Mouse (Mus musculus) CH12.LX (cell line): ENCODE measurements around the gene Xylt1. TPM values are rescaled to one million over a fixed set of nuclear protein-coding genes. Genes with fewer than 3 reads are reported as not detected.

Experiments used
- DNase-seq: peaks from one replicate; pipeline ENCODE4 v3.0.0-alpha.2; 2013; ENCODE audit errors: extremely low read depth
- H3K27ac ChIP-seq: 2 replicates; pipeline ENCODE4 v1.5.1; 2012; ENCODE audit warnings: low read depth, mild to moderate bottlenecking, control low read depth, moderate library complexity; ENCODE audit not compliant: insufficient read depth
- H3K27me3 ChIP-seq: replicated peaks from 2 replicates; pipeline ENCODE3; 2012; ENCODE audit warnings: inconsistent platforms
- H3K36me3 ChIP-seq, 2 experiments: replicated peaks in 1 of 2; 2 replicates each; pipeline versions ENCODE3 to v1.6.1; 2012; ENCODE audit warnings: inconsistent platforms in 1 of 2, low read length in 1 of 2, mild to moderate bottlenecking in 1 of 2, mixed read lengths in 1 of 2, moderate library complexity in 1 of 2; ENCODE audit not compliant: control insufficient read depth in 1 of 2, insufficient read depth in 1 of 2
- H3K4me1 ChIP-seq, 2 experiments: 2 replicates each; pipeline ENCODE4 v1.6.1; 2012; ENCODE audit warnings: inconsistent platforms in 1 of 2, moderate library complexity in 1 of 2; ENCODE audit not compliant: insufficient read depth in 2 of 2, control insufficient read depth in 1 of 2
- H3K4me2 ChIP-seq: 2 replicates; pipeline ENCODE4 v1.6.1; 2012; ENCODE audit warnings: low read depth, mild to moderate bottlenecking, control low read depth; ENCODE audit not compliant: poor library complexity, insufficient read depth, severe bottlenecking
- H3K4me3 ChIP-seq, 3 experiments: fragments of 150-350 bp in 1 of 3; sonication (generic) in 1 of 3; replicated peaks in 1 of 3; 2 replicates each; pipeline versions ENCODE3 to v1.5.1; 2011 to 2012; ENCODE audit warnings: low read depth in 2 of 3, low read length in 2 of 3, mild to moderate bottlenecking in 2 of 3, moderate library complexity in 2 of 3, control low read depth in 1 of 3, improper control_type of control experiment in 1 of 3, inconsistent platforms in 1 of 3, mixed read lengths in 1 of 3; ENCODE audit not compliant: poor library complexity in 1 of 3
- H3K79me2 ChIP-seq: replicated peaks from 2 replicates; pipeline ENCODE4 v1.6.1; 2012; ENCODE audit warnings: mild to moderate bottlenecking, moderate library complexity; ENCODE audit not compliant: control insufficient read depth, poor library complexity, insufficient read depth, severe bottlenecking; ENCODE audit errors: extremely low read depth
- H3K9ac ChIP-seq: 2 replicates; pipeline ENCODE4 v1.6.1; 2012; ENCODE audit warnings: low read depth, mild to moderate bottlenecking, control low read depth, moderate library complexity; ENCODE audit not compliant: insufficient read depth
- H3K9me3 ChIP-seq: replicated peaks from 2 replicates; pipeline ENCODE3; 2012; ENCODE audit warnings: low read length, inconsistent platforms, mixed read lengths
- BHLHE40 ChIP-seq: IDR thresholded peaks from 2 replicates; pipeline ENCODE4 v1.6.1; 2011; ENCODE audit warnings: mild to moderate bottlenecking, low read depth, low read length, improper control_type of control experiment
- CHD1 ChIP-seq: IDR thresholded peaks from 2 replicates; pipeline ENCODE4 v1.6.1; 2012; ENCODE audit warnings: low read depth, low read length, improper control_type of control experiment, inconsistent platforms
- CHD2 ChIP-seq: IDR thresholded peaks from 2 replicates; pipeline ENCODE4 v1.6.1; 2011; ENCODE audit warnings: low read length, improper control_type of control experiment
- E2F4 ChIP-seq: IDR thresholded peaks from 2 replicates; pipeline ENCODE4 v1.6.1; 2011; ENCODE audit warnings: low read depth, low read length, improper control_type of control experiment; ENCODE audit not compliant: insufficient replicate concordance
- EP300 ChIP-seq: IDR thresholded peaks from 2 replicates; pipeline ENCODE4 v1.6.1; 2011; ENCODE audit warnings: low read length, improper control_type of control experiment
- ETS1 ChIP-seq: conservative IDR thresholded peaks from 2 replicates; pipeline ENCODE4 v1.6.1; 2012; ENCODE audit warnings: low read depth, mild to moderate bottlenecking, inconsistent platforms, low read length, improper control_type of control experiment, moderate library complexity
- JUN ChIP-seq: IDR thresholded peaks from 2 replicates; pipeline ENCODE4 v1.6.1; 2011; ENCODE audit warnings: low read depth, mild to moderate bottlenecking, low read length, improper control_type of control experiment, moderate library complexity; ENCODE audit not compliant: insufficient read depth
- KAT2A ChIP-seq: IDR thresholded peaks from 2 replicates; pipeline ENCODE4 v1.6.1; 2012; ENCODE audit warnings: low read length, improper control_type of control experiment, inconsistent platforms; ENCODE audit not compliant: insufficient replicate concordance
- MAFK ChIP-seq: IDR thresholded peaks from 2 replicates; pipeline ENCODE4 v1.6.1; 2011; ENCODE audit warnings: low read length, improper control_type of control experiment; ENCODE audit not compliant: insufficient replicate concordance
- MAX ChIP-seq: IDR thresholded peaks from 2 replicates; pipeline ENCODE4 v1.6.1; 2011; ENCODE audit warnings: low read length, improper control_type of control experiment
- MEF2A ChIP-seq: IDR thresholded peaks from 2 replicates; pipeline ENCODE4 v1.6.1; 2014; ENCODE audit warnings: low read depth, mild to moderate bottlenecking, inconsistent platforms, low read length, improper control_type of control experiment, borderline replicate concordance
- MXI1 ChIP-seq: IDR thresholded peaks from 2 replicates; pipeline ENCODE4 v1.6.1; 2011; ENCODE audit warnings: mild to moderate bottlenecking, low read depth, low read length, improper control_type of control experiment
- NELFE ChIP-seq: IDR thresholded peaks from 2 replicates; pipeline ENCODE4 v1.6.1; 2011; ENCODE audit warnings: low read depth, low read length, improper control_type of control experiment
- NRF1 ChIP-seq: IDR thresholded peaks from 2 replicates; pipeline ENCODE4 v1.6.1; 2014; ENCODE audit warnings: low read depth, mild to moderate bottlenecking, inconsistent platforms, low read length, improper control_type of control experiment, moderate library complexity
- PAX5 ChIP-seq: IDR thresholded peaks from 2 replicates; pipeline ENCODE4 v1.6.1; 2012; ENCODE audit warnings: low read length, inconsistent platforms, mixed read lengths
- POLR2A ChIP-seq: IDR thresholded peaks from 2 replicates; pipeline ENCODE4 v1.6.1; 2011; ENCODE audit warnings: low read depth, mild to moderate bottlenecking, improper control_type of control experiment, low read length
- POLR2AphosphoS2 ChIP-seq: IDR thresholded peaks from 2 replicates; pipeline ENCODE4 v1.6.1; 2011; ENCODE audit warnings: low read depth, low read length, improper control_type of control experiment
- RAD21 ChIP-seq: IDR thresholded peaks from 2 replicates; pipeline ENCODE4 v1.6.1; 2011; ENCODE audit warnings: low read depth, mild to moderate bottlenecking, low read length, improper control_type of control experiment, moderate library complexity
- RCOR1 ChIP-seq: conservative IDR thresholded peaks from 2 replicates; pipeline ENCODE4 v1.6.1; 2012; ENCODE audit warnings: low read depth, mild to moderate bottlenecking, inconsistent platforms, low read length, improper control_type of control experiment
- SIN3A ChIP-seq: IDR thresholded peaks from 2 replicates; pipeline ENCODE4 v1.6.1; 2012; ENCODE audit warnings: low read length, improper control_type of control experiment, inconsistent platforms
- SMC3 ChIP-seq: IDR thresholded peaks from 2 replicates; pipeline ENCODE4 v1.6.1; 2011; ENCODE audit warnings: low read depth, low read length, improper control_type of control experiment
- TBP ChIP-seq: conservative IDR thresholded peaks from 2 replicates; pipeline ENCODE4 v1.6.1; 2011; ENCODE audit warnings: low read depth, low read length, improper control_type of control experiment
- TCF12 ChIP-seq: IDR thresholded peaks from 2 replicates; pipeline ENCODE4 v1.6.1; 2014; ENCODE audit warnings: low read depth, mild to moderate bottlenecking, inconsistent platforms, low read length, improper control_type of control experiment
- UBTF ChIP-seq: IDR thresholded peaks from 2 replicates; pipeline ENCODE4 v1.6.1; 2012; ENCODE audit warnings: low read depth, mild to moderate bottlenecking, inconsistent platforms, low read length, improper control_type of control experiment, moderate library complexity
- USF1 ChIP-seq: IDR thresholded peaks from 2 replicates; pipeline ENCODE4 v1.6.1; 2014; ENCODE audit warnings: low read depth, mild to moderate bottlenecking, inconsistent platforms, low read length, improper control_type of control experiment
- USF2 ChIP-seq: conservative IDR thresholded peaks from 2 replicates; pipeline ENCODE4 v1.6.1; 2011; ENCODE audit warnings: low read depth, low read length, improper control_type of control experiment
- ZC3H11A ChIP-seq: IDR thresholded peaks from 2 replicates; pipeline ENCODE4 v1.6.1; 2012; ENCODE audit warnings: low read depth, mild to moderate bottlenecking, inconsistent platforms, low read length, improper control_type of control experiment
- ZKSCAN1 ChIP-seq: IDR thresholded peaks from 2 replicates; pipeline ENCODE4 v1.6.1; 2012; ENCODE audit warnings: low read depth, inconsistent platforms, low read length, improper control_type of control experiment, borderline replicate concordance
- ZMIZ1 ChIP-seq: IDR thresholded peaks from 2 replicates; pipeline ENCODE4 v1.6.1; 2012; ENCODE audit warnings: low read depth, mild to moderate bottlenecking, inconsistent platforms, low read length, improper control_type of control experiment
- ZNF384 ChIP-seq: IDR thresholded peaks from 2 replicates; pipeline ENCODE4 v1.6.1; 2012; ENCODE audit warnings: low read depth, low read length, improper control_type of control experiment, inconsistent platforms
- dilution Hi-C: fragments of 300-500 bp; cut with MboI; formaldehyde crosslinking; loops from 2 replicates; pipeline ENCODE4 v1.14.3; 2020; ENCODE audit warnings: low sequenced_read_pairs; ENCODE audit not compliant: extremely low pct_unique_long_range_greater_than_20kb, extremely low pct_ligation_motif_present
- in situ Hi-C: fragments of 300-500 bp; cut with MboI; formaldehyde crosslinking; loops from 3 replicates; pipeline ENCODE4 v1.14.3; 2019; ENCODE audit warnings: low sequenced_read_pairs, low pct_ligation_motif_present, low pct_unique_long_range_greater_than_20kb, mixed read lengths
- polyA plus RNA-seq: library from polyadenylated mRNA; unstranded; fragments of >175 nt; gene quantifications from 2 replicates; pipeline ENCODE4 v1.2.1, GENCODE M21; 2012; ENCODE audit warnings: low read depth; ENCODE audit not compliant: insufficient read length
- total RNA-seq, 2 experiments: library from RNA; depleted of rRNA; stranded (reverse); fragments of 300-350 nt in 1 of 2; fragments of >200 nt in 1 of 2; gene quantifications; 2 replicates each; pipeline ENCODE4 v1.2.3; 2012 to 2014

The Xylt1 gene
- total and polyA plus RNA-seq, 3 experiments = 0.38 to 0.84 (median 0.38) TPM

DNA sequence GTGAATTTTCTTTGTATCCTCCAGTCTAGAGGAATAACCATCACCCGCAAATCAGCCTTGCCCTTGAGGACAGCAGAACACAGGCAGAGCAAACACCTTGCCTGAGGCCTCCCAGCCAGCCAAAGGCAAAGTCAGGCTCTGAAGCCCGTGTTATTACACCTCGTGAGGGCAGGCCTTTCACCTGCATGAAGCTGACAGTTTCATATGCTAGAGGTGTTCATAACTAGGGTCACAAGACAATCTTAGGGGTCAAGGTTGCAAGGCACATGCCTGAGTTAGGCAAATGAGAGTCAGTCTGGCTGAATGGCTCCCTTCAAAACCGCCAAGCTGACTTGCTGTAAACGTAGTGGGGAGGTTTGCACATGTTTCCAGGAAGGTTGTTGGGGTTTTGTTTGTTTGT is 186.5 kb downstream of the Xylt1 start:
- in situ Hi-C loops (loop anchor here (10.0 kb wide), 1 partner anchor 318 kb away; no protein-coding TSS in a partner anchor), dilution Hi-C loops (no loop called here)
- no peak overlapping the region for H3K9ac ChIP-seq
- no peaks in the 10 kb centered on the region for H3K27me3 ChIP-seq
- H3K4me1 ChIP-seq = peaks cover 19 to 56% of the 10 kb centered on the region in 2 experiments
- H3K36me3 ChIP-seq = no peaks in the 10 kb centered on the region
- H3K4me2 ChIP-seq = no peak overlapping the region
- no peak overlapping the region for H3K4me3 ChIP-seq
- H3K27ac ChIP-seq = no peak overlapping the region
- no peaks in the 10 kb centered on the region for H3K79me2 ChIP-seq
- H3K9me3 ChIP-seq = no peaks in the 10 kb centered on the region
- DNase-seq = peak; percentile 9
- TF ChIP-seq MEF2A (no peak), NRF1 (no peak), BHLHE40 (peak; percentile 30; the same call in 1 of the 2 replicates), ETS1 (no peak), MXI1 (no peak), USF2 (no peak), PAX5 (no peak), ZC3H11A (no peak)
- TF ChIP-seq, all 38 proteins: peak for 1

GRCm38 (mm10) chr7:117567653-117568340 is 187.0 kb downstream of the Xylt1 start:
- Histone ChIP-seq H3K79me2 (no peaks in the 10 kb centered on the region), H3K9ac (no peak overlapping the region), H3K27ac (no peak overlapping the region), H3K36me3 (no peaks in the 10 kb centered on the region), H3K4me1 (peaks cover 19 to 56% of the 10 kb centered on the region in 2 experiments), H3K9me3 (no peaks in the 10 kb centered on the region), H3K4me3 (no peak overlapping the region), H3K4me2 (peak overlapping the region; percentile 25), H3K27me3 (no peaks in the 10 kb centered on the region)
- dilution Hi-C loops = no loop called here
- DNase-seq = peak; percentile 58
- in situ Hi-C loops = loop anchor here (10.0 kb wide), 1 partner anchor 317 kb away; no protein-coding TSS in a partner anchor
- TF ChIP-seq USF1 (no peak), NRF1 (no peak), CHD2 (no peak), POLR2A (no peak), ETS1 (peak; percentile 76), MAFK (no peak), SIN3A (0 out of 2 replicates have a peak, but pooled peaks have one; percentile 30), ZC3H11A (no peak), EP300 (peak; percentile 69), MEF2A (no peak), KAT2A (no peak), ZNF384 (no peak), RAD21 (no peak; the same call in 1 of the 2 replicates), MAX (no peak), UBTF (no peak), TBP (no peak), BHLHE40 (peak; percentile 51; the same call in 1 of the 2 replicates), ZMIZ1 (no peak), JUN (no peak), NELFE (no peak), CHD1 (no peak), PAX5 (no peak), ZKSCAN1 (no peak), SMC3 (no peak), E2F4 (no peak), USF2 (no peak), MXI1 (no peak), TCF12 (peak; percentile 71; the same call in 1 of the 2 replicates), POLR2AphosphoS2 (no peak), RCOR1 (no peak)
